Mouse (Mus musculus): ENCODE measurements at regions not wholly inside any gene's neighbourhood (a gene's known extent, or its start where the extent isn't known, plus 50 kb on each side); places are given as distances from the start of the nearest gene placed in this dataset.

DNA sequence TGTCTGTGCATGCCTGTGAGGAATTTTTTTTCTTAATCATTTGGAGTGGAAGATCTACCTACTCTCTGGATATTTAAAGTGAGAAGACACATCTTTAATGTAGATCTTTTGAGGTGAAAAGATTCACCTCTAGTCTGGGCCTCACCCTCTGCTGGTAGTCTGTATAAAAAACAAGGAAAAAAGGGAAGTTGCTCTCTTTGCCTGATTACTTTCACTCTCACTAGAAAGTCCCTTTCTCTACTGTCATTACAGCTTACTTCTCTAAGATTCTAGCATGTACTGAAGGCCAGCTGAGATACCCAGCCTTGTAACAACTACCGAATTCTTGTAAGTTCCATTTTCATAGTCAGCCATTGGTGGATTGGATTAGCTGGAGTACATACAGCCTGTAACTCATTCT is 3791.9 kb downstream of the 9330182O14Rik start:
- no peak for DNase-seq

- DNase-seq, result no peak
Observed at GRCm38 (mm10) chr15:43933608-43934007, 3799.4 kb downstream of the 9330182O14Rik start.

DNA sequence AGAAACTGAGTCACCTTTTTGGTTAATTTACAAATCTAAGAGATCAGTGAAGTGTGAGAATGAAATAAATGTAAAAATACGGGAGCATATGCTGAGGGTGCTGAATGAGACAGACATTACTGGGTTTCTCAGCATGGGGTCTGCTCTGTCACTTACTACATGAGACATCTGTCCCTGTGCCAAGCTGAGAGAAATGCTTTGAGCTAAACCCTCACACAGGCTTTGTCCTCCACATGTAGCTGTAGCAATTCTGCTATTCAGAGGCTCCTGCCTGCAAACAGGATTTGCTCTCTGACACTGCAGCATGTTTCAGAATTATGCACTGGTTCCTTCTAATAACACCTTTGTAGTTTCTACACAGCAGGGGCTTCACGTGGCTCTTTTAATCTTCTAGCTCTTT is 3806.3 kb downstream of the 9330182O14Rik start:
- DNase-seq, result no peak

DNA sequence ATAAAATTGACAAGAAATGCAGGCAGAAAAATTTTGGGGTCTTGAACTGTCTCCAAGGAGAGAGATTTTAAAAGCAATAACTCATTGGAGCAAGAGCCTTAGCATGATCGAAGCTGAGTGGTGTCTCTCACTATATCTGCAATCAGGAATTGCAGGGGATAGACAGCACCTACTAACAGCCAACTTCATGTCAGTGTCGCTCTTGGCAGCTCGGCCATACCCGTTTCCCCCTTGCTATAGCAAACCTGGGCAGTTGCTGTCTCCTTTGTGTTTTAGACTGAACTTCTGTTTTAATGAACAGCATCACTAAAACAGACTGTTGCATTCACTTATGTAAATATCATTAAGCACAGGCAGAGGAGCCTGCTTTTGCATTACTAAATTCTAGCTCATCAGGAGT is 3806.7 kb downstream of the 9330182O14Rik start:
- DNase-seq, result no peak

GRCm38 (mm10) chr15:43942002-43942660 is 3808.0 kb downstream of the 9330182O14Rik start:
- no peak for DNase-seq

DNA sequence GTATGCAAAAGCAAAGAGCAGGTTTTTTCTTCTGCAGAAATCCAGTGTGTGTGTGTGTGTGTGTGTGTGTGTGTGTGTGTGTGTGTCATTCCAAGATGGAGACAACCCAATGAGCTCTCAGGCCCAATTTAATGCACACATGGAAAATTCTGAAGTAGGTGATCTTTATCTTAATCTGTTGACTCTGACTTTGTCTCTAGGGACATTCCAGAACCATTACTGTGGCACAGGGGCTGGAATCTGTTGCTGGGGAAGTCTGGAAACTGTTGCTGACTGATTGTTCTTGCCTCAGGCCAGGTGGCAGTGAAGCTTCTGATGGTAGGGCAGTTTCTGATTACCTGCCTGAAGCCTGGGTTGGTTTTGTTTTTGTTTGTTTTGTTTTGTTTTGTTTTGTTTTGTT is 3850.8 kb downstream of the 9330182O14Rik start:
- no peak for DNase-seq

DNA sequence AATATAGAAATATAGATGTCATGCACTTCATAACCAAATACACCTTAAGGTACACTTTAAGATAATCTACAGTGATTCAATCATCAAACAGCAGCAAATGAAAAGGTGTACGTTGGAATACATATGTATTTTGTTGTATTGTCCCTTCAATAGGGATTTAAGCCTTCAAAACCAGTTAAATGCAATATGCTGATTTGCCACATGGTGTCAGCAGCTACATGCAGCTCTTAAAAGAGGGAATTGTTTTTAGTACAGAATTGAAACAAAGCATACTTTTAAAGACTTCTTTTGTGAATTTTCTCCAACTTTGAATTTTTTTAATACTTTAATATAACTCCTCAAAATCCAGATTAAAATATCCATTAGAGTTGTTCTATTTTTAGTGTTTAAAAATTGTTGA is 3857.1 kb downstream of the 9330182O14Rik start:
- DNase-seq, result no peak

GRCm38 (mm10) chr15:43992936-43993335 is 3858.8 kb downstream of the 9330182O14Rik start:
- DNase-seq, result no peak

DNA sequence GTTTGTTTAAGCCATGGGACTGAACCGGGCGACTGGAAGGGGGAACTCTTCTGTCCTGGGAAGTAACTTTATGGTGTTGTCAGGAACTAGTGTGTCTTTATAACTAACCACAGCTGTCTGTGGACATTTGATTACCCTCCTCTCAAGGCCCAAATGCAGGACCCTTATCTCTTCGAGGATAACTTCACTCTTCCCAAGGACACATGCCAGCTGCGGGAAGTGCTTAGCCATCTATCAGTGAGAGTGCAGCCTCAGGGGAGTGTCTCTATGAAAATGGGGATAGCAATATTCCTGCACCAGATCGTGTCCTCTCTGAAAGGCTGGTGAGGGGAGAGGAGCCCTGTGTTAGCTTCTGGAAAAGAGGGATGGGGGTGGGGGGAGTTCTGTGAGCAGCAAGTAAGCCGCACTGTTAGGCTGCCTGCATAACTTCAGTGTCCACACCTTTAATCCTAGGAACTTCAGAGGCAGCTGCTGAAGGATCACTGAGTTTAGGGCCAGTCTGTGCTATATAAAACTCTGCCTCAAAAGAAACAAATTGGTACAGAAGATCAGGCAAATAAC is 3892.4 kb downstream of the 9330182O14Rik start:
- no peak for DNase-seq

- no peak for DNase-seq
Observed at GRCm38 (mm10) chr15:44035900-44036299, 3901.7 kb downstream of the 9330182O14Rik start.

GRCm38 (mm10) chr15:44037893-44038292 is 3903.7 kb downstream of the 9330182O14Rik start:
- peak; percentile 7 for DNase-seq

DNA sequence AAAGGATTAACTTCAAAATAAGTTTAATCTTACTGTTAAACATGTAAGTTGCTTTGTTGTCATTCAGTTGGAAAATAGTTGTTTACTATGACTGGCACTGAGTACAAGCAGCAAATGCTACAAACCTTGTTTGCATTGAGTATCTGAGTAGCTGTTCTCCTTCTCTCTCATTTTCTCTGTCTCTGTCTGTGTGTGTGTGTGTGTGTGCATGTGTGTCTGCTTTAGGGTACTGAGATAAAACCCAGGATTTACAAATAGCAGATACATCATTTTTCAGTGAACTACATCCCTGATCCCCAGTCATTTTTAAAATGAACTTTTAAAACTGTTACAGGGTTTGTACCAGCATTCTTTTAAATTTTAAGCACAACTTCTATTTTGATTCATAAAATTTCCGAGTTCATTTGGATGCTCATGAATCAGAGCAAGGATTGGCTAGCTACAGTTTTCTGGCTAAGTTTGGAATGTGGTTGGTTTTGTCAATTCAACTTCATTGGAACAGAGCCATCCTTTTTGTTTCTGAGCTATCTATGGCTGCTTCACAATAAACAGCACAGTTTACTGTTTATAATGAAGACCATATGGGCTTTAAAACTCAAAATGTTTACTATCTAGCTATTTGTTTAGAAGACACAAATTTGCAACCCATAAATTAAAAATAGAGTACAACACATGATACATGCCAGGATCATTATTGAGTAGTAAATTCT is 3916.6 kb downstream of the 9330182O14Rik start:
- no peak for DNase-seq

- DNase-seq, result no peak
Observed at GRCm38 (mm10) chr15:44064855-44065254, 3930.7 kb downstream of the 9330182O14Rik start.

DNA sequence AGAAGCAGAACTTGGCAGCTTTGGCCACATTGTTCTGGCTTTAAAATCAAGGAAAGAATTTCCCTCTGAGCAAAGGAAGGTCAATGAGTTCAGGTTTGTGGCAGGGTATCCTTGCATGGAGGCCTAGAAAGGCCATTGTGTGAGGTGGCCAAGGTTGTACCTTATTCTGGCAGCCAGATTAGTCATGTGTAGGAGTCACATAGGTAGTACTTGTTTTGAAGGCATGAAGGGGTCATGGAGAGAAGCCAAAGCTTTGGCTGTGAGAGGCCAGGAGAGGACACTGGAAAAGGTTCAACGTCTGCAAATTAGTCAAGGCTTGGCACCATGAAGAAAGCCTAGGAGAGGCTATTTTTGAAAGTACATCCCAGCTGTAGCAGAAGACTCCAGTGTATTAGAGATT is 3949.5 kb downstream of the 9330182O14Rik start:
- no peak for DNase-seq

- no peak for DNase-seq
Observed at GRCm38 (mm10) chr15:44112328-44112944, 3978.3 kb downstream of the 9330182O14Rik start.

DNA sequence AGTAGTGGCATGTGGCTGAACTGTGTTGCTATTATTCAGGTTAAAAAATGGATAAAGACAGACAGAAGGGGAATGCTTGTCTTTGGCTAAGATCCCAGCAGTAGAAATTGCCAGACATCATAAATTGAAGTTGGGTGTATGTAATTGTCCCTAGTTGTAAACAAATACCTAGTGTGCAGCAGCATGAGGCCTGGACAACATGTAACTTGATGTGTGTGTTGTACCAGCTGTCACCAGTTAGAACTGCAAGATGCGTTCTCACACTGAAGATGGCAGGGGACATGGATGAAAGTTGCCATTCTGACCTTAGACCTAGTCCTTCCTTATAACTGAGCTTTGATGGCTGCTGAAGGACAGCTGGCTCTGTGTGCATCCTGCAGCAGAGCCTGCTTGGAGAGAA is 4000.0 kb downstream of the 9330182O14Rik start:
- DNase-seq, result no peak
